Mouse (Mus musculus) kidney, embryonic 16.5 days (tissue): ENCODE data around the gene Exosc2. TPM values are rescaled to one million over a fixed set of nuclear protein-coding genes. Genes with fewer than 3 reads are reported as not detected.

Experiments
- ATAC-seq: fragments of 200-750 bp; cut with Nextera tagmentation; 2 replicates; pipeline ENCODE4 v1.8.0; 2017; ENCODE audit warnings: moderate TSS enrichment; ENCODE audit not compliant: low FRiP score, low TSS enrichment
- H3K27ac ChIP-seq: fragments of 300-500 bp; sonication (generic); 2 replicates; pipeline ENCODE4 v1.5.1; 2014; ENCODE audit warnings: low read length
- H3K27me3 ChIP-seq: fragments of 300-500 bp; sonication (generic); 2 replicates; pipeline ENCODE4 v1.6.1; 2014; ENCODE audit warnings: low read length, control low read depth, mixed read lengths; ENCODE audit not compliant: insufficient read depth
- H3K36me3 ChIP-seq: fragments of 300-500 bp; sonication (generic); 2 replicates; pipeline ENCODE4 v1.6.1; 2014; ENCODE audit warnings: low read length, control low read depth, mixed read lengths; ENCODE audit not compliant: insufficient read depth
- H3K4me1 ChIP-seq: fragments of 300-500 bp; sonication (generic); 2 replicates; pipeline ENCODE4 v1.6.1; 2014; ENCODE audit warnings: low read length, control low read depth, mixed read lengths; ENCODE audit not compliant: insufficient read depth
- H3K4me2 ChIP-seq: fragments of 300-500 bp; sonication (generic); replicated peaks from 2 replicates; pipeline ENCODE4 v1.6.1; 2014; ENCODE audit warnings: low read depth, low read length
- H3K4me3 ChIP-seq: fragments of 300-500 bp; sonication (generic); 2 replicates; pipeline ENCODE4 v1.5.1; 2014; ENCODE audit warnings: mild to moderate bottlenecking, low read length
- H3K9ac ChIP-seq: fragments of 300-500 bp; sonication (generic); replicated peaks from 2 replicates; pipeline ENCODE4 v1.6.1; 2014; ENCODE audit warnings: low read length
- H3K9me3 ChIP-seq: fragments of 300-500 bp; sonication (generic); 2 replicates; pipeline ENCODE4 v1.6.1; 2016; ENCODE audit warnings: low read length, control low read depth
- WGBS: fragments of 180-500 bp; shearing (Covaris S2); extraction: QIAGEN DNeasy Blood & Tissue Kit; methylation state at CpG from one replicate; pipeline ENCODE4 v1.1.7; 2014; 5-methylcytosine and 5-hydroxymethylcytosine counted together
- polyA plus RNA-seq: library from polyadenylated mRNA; unstranded; fragments of >200 nt; fragmentation: Nextera tagmentation; extraction: Ambion mirVana; gene quantifications from 2 replicates; pipeline ENCODE4 v1.2.1, GENCODE M21; 2015

The Exosc2 gene
- polyA plus RNA-seq, 1 experiment from 2014 or later = 75.1 TPM

DNA sequence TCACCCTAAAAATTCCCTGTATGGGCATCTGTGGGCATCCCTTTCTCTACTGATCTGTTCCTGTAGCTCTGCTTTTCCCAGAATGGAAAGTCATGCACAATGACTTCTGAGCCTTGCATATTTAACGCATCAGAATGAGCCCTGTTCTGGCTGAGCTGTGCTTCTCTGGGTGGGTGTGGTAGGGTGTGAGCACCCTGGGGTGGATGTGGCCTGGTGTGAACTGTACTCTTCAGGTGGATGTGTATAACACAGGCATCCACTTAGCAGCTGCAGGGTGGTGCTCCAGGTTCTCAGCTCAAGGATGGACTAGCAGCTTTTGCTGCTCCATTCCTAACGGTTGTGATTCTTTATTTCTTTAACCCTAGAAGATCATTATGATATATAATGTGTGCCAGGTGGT, 49.4 kb downstream of the Exosc2 start:
- ATAC-seq = no peak
- Histone ChIP-seq H3K4me1 (no peaks in the 10 kb centered on the region), H3K4me3 (no peak overlapping the region), H3K36me3 (no peaks in the 10 kb centered on the region), H3K27ac (peak overlapping the region; percentile 58; the same call in 1 of the 2 replicates), H3K9me3 (no peaks in the 10 kb centered on the region), H3K4me2 (no peak overlapping the region), H3K9ac (no peak overlapping the region), H3K27me3 (no peaks in the 10 kb centered on the region)
- WGBS = 70% methylated on average over 2 of the region's 2 CpGs

DNA sequence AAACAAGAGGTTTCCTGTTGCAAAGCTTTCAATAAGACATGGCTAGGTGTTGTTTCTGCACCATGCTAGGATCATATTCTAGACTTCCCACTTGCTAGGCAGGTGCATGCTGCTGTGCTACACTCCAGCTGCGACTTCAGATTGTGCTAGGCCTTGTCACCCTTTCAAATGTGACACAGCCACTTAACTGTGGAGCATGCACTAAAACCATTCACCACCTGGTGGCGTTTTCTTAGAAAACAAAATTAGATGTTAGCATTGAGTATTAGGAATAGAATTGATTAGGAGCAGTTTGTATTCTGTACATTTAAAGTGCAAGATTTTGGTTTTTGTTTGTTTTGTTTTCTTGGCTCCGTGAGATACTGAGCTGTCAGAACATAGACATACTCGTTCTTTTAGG, 50.3 kb downstream of the Exosc2 start:
- Histone ChIP-seq H3K9me3 (no peaks in the 10 kb centered on the region), H3K27ac (no peak overlapping the region), H3K27me3 (no peaks in the 10 kb centered on the region), H3K4me1 (no peaks in the 10 kb centered on the region), H3K9ac (no peak overlapping the region), H3K4me2 (no peak overlapping the region), H3K36me3 (no peaks in the 10 kb centered on the region), H3K4me3 (no peak overlapping the region)
- WGBS = 67% methylated on average over 4 of the region's 4 CpGs
- ATAC-seq = no peak

DNA sequence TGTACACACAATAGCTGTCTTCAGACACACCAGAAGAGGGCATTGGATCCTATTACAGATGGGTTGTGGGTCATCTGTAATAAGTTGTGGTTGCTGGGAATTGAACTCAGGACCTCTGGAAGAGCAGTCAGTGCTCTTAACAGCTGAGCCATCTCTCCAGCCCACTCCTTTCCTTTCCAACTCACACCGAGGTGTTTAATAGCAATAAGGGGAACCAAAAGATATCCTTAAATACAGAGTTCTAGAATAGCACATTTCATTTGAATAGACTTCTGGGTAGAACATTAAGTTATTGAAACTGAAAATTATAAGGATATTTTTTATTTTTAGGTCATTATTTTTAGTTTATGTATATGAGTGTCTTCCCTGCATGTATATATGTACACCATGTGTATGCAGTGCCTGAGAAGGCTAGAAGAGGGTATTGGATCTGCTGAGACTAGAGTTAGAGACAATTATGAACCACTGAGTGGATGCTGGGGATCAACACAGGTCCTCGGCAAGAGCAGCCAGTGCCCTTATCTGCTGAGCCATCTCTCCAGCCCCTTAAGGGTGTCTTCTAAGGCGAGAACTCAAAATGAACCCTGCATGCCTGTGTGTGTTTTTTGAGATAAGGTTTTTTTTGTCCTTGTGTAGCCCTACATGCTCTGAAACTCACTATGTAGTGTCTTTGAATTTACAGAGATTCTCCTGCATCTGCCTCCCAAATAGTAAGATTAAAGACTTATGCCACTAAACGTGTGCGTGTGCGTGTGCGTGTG, 54.4 kb downstream of the Exosc2 start:
- H3K4me3 ChIP-seq = no peak overlapping the region
- H3K27ac ChIP-seq = no peak overlapping the region
- H3K27me3 ChIP-seq = no peaks in the 10 kb centered on the region
- no peaks in the 10 kb centered on the region for H3K9me3 ChIP-seq
- 0 out of 2 replicates have a peak, but pooled peaks cover 20% of the 10 kb centered on the region for H3K4me1 ChIP-seq
- H3K9ac ChIP-seq = no peak overlapping the region
- no peak overlapping the region for H3K4me2 ChIP-seq
- no peaks in the 10 kb centered on the region for H3K36me3 ChIP-seq
- WGBS = 91% methylated on average over 7 of the region's 7 CpGs
- ATAC-seq = no peak

DNA sequence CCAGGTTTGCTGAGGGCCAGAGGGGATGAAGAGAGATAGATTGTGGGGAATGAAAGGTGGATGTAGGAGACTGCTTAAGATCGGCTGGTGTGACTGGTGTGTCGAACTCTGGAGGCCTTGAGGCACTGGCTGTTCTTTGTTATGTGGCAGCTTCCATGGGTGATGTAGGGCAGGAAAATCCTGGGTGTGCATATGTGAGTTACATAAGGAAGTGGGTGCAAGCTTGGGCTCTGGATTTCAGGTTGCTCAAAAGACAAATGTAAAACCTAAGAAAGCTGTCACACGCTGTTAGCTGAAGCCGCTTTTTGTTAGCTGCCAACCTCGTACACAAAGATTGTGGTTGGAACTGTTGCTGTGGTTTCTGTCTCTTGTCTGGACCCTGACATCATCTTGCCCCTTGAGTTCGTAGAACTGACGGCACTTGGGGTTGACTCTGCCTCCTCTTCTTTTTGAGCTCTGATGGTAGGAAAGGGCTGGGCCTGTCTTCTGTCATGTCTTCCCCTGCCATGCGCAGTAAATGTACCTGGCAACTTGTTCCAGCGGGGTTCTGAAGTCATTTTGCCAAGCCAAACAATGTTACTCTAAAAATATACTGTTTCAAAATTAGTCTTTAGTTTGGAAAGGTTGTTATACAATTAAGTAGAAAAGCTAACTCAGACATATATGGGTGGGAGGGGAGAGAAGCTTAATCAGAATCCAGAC, 57.2 kb downstream of the Exosc2 start:
- WGBS = 73% methylated on average over 9 of the region's 9 CpGs
- Histone ChIP-seq H3K4me2 (no peak overlapping the region), H3K4me3 (no peak overlapping the region), H3K36me3 (no peaks in the 10 kb centered on the region), H3K9ac (no peak overlapping the region), H3K4me1 (0 out of 2 replicates have a peak, but pooled peaks cover 23% of the 10 kb centered on the region), H3K27me3 (no peaks in the 10 kb centered on the region), H3K27ac (no peak overlapping the region; the same call in 1 of the 2 replicates), H3K9me3 (no peaks in the 10 kb centered on the region)
- no peak for ATAC-seq

DNA sequence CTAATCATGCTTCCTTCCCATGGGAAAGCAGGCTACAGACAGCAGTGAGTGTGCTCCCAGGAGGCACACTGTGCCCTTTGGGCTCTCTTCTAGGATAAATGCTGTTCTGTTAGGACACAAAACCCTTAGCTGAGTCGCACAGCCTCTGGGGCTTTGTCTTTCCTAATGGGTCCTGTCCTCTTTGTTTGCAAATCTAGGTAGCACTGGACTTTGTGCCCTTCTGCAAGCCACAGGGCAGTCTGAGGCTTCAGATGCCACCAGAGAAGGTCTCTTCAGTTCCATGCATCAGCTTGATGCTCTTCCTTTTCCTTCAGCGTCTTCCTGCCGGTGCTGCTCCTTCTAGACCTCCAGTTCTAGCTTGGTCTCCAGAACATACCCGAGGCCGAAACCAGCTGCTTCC, 60.1 kb downstream of the Exosc2 start:
- no peaks in the 10 kb centered on the region for H3K9me3 ChIP-seq
- H3K36me3 ChIP-seq = no peaks in the 10 kb centered on the region
- no peaks in the 10 kb centered on the region for H3K27me3 ChIP-seq
- no peak for ATAC-seq
- H3K4me2 ChIP-seq = no peak overlapping the region
- 0 out of 2 replicates have a peak, but pooled peaks cover 23% of the 10 kb centered on the region for H3K4me1 ChIP-seq
- WGBS = 88% methylated on average over 5 of the region's 5 CpGs
- no peak overlapping the region for H3K4me3 ChIP-seq
- no peak overlapping the region for H3K27ac ChIP-seq
- no peak overlapping the region for H3K9ac ChIP-seq

Other genes with a start within 250 kb of the Exosc2 start
- gene Ass1, start 200.5 kb upstream of the Exosc2 start, polyA plus RNA-seq = 130 and 164 TPM in 2 replicates
- 80.9 and 84.9 TPM in 2 replicates for gene Fubp3, start 98.1 kb upstream of the Exosc2 start, polyA plus RNA-seq
- not detected in 2 replicates for gene Prdm12, start 30.7 kb upstream of the Exosc2 start, polyA plus RNA-seq
- gene Abl1, start 17.7 kb downstream of the Exosc2 start, polyA plus RNA-seq = 43.7 and 48.0 TPM in 2 replicates
- 0.09 TPM in 1 of 2 replicates, not detected in the other for gene Qrfp, start 139.9 kb downstream of the Exosc2 start, polyA plus RNA-seq
- 1.4 and 1.5 TPM in 2 replicates for gene Fibcd1, start 175.3 kb downstream of the Exosc2 start, polyA plus RNA-seq
- gene Lamc3, start 216.6 kb downstream of the Exosc2 start, polyA plus RNA-seq = 4.1 and 4.7 TPM in 2 replicates